Mouse (Mus musculus): ENCODE results near the gene 2310079G19Rik. TPM values are rescaled to one million over a fixed set of nuclear protein-coding genes. Genes with fewer than 3 reads are reported as not detected.

The 2310079G19Rik gene
- total RNA-seq (2014; fragmentation: Nextera tagmentation) (not detected in 2 replicates), total RNA-seq (2017) (0.27 TPM in 1 of 2 replicates, not detected in the other), polyA plus RNA-seq (2012) (not detected in 2 replicates)

DNA sequence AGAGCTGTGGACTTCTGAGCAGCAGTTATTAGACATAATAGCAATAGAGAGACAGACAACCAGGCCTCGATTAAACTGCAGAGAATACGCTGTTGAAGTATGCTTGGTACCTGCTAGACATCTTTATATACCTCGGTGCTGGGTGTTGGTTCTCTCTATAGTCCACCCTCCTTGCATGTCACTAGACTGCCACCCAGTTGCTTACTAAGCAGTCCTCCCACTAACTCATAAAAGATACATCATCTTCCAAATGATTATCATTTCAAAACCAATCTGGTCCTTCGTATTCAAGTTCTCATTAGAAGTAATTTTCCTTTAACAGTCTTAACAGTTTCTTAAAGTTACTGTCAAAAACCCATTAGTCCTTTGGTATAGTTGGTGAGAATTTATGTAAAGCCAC, at the start of gene 2310079G19Rik:
2310079G19Rik (minus strand) TSS at position 101 of the 400 bp plus-strand sequence.
- Histone ChIP-seq H3K9me3 (replicated peaks) (peaks cover 11% of the 10 kb centered on the region), H3K4me3 (ENCODE audit: low read depth, low read length) (no peak within 1 kb of the TSS), H3K4me1 (ENCODE audit: insufficient read depth, low read depth, low read length) (no peaks in the 10 kb centered on the region), H3K27me3 (ENCODE audit: insufficient read depth, low read length) (no peaks in the 10 kb centered on the region), H3K36me3 (replicated peaks) (no peaks in the 10 kb centered on the region)
- TF ChIP-seq GATA1 (IDR thresholded peaks at IDR 0.05; ENCODE audit: borderline replicate concordance, low read length) = no peak
- TF ChIP-seq TAL1 (conservative IDR thresholded peaks at IDR 0.05; ENCODE audit: low read depth, low read length) = no peak
- TF ChIP-seq POLR2AphosphoS5 (IDR thresholded peaks at IDR 0.05; ENCODE audit: insufficient replicate concordance, low read depth, low read length) = no peak
- no peak for TF ChIP-seq CTCF (IDR thresholded peaks at IDR 0.05; ENCODE audit: low read depth, low read length)
- no peak for TF ChIP-seq GATA2 (IDR thresholded peaks at IDR 0.05; ENCODE audit: borderline replicate concordance, low read depth, low read length)
- ATAC-seq (ENCODE audit: extremely low read depth, insufficient number of reproducible peaks, low FRiP score, poor library complexity, severe bottlenecking) = no peak
- no peak for DNase-seq (ENCODE audit: low spot score)

DNA sequence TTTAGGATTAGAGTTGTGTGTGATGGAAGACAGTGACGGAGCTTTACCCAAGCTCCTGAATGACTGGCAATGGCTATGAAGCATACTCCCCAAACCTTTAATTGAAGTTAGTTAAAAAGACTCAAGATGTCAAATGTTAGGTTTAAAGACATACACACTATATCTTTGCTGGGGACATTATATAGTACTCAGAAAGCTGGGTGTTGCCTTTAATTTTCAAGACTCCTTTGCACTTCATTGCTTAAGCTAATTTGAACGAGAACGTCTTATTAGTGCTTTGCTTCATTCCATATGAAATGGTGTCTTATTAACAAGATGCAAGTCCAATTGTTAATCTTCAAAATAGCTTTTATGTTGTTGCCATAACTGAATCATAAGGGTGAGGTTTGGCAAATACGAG, 44.1 kb upstream of the 2310079G19Rik start, which contains the start of gene Krtap27-1:
Krtap27-1 (minus strand) TSS at position 101 of the 400 bp plus-strand sequence.
- no peaks in the 10 kb centered on the region for H3K36me3 ChIP-seq (replicated peaks)
- no peaks in the 10 kb centered on the region; the same call in 1 of the 2 replicates for H3K9me3 ChIP-seq (replicated peaks)
- TF ChIP-seq CTCF (IDR thresholded peaks at IDR 0.05; ENCODE audit: low read depth, low read length) (no peak), GATA1 (IDR thresholded peaks at IDR 0.05; ENCODE audit: borderline replicate concordance, low read length) (no peak), GATA2 (IDR thresholded peaks at IDR 0.05; ENCODE audit: borderline replicate concordance, low read depth, low read length) (no peak), TAL1 (conservative IDR thresholded peaks at IDR 0.05; ENCODE audit: low read depth, low read length) (no peak), POLR2AphosphoS5 (IDR thresholded peaks at IDR 0.05; ENCODE audit: insufficient replicate concordance, low read depth, low read length) (no peak)
- no peaks in the 10 kb centered on the region for H3K4me1 ChIP-seq (ENCODE audit: insufficient read depth, low read depth, low read length)
- DNase-seq (ENCODE audit: low spot score) = no peak
- no peaks in the 10 kb centered on the region for H3K27me3 ChIP-seq (ENCODE audit: insufficient read depth, low read length)
- no peak for ATAC-seq (ENCODE audit: extremely low read depth, insufficient number of reproducible peaks, low FRiP score, poor library complexity, severe bottlenecking)
- H3K4me3 ChIP-seq (ENCODE audit: low read depth, low read length) = no peak within 1 kb of the TSS

DNA sequence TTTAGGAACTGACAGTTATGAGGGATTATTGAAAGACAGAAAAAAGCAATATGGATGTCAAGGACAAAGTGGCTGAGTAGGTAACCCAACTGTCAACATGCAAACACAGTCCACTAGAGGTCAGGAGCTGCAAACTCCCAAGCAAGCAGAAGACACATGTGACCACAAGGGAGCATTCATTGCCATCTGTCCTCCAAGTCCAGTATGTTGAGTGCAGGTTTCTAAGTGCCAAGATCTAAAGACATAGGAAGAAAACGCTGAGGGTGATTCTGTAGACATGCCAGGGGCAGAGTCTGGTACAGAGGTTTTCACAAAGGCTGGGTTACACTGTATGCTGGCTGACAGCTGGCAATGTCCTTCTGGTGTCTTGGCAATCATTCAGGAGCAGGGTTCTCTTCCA, 30.0 kb upstream of the 2310079G19Rik start:
- Histone ChIP-seq H3K36me3 (replicated peaks) (no peaks in the 10 kb centered on the region), H3K4me1 (ENCODE audit: insufficient read depth, low read depth, low read length) (no peaks in the 10 kb centered on the region), H3K9me3 (replicated peaks) (peaks cover 10% of the 10 kb centered on the region; the same call in 1 of the 2 replicates), H3K27me3 (ENCODE audit: insufficient read depth, low read length) (no peaks in the 10 kb centered on the region), H3K4me3 (ENCODE audit: low read depth, low read length) (no peak overlapping the region)
- ATAC-seq (ENCODE audit: extremely low read depth, insufficient number of reproducible peaks, low FRiP score, poor library complexity, severe bottlenecking) = no peak
- DNase-seq (ENCODE audit: low spot score) = no peak
- TF ChIP-seq GATA2 (IDR thresholded peaks at IDR 0.05; ENCODE audit: borderline replicate concordance, low read depth, low read length) (no peak), TAL1 (conservative IDR thresholded peaks at IDR 0.05; ENCODE audit: low read depth, low read length) (no peak), CTCF (IDR thresholded peaks at IDR 0.05; ENCODE audit: low read depth, low read length) (no peak), GATA1 (IDR thresholded peaks at IDR 0.05; ENCODE audit: borderline replicate concordance, low read length) (no peak), POLR2AphosphoS5 (IDR thresholded peaks at IDR 0.05; ENCODE audit: insufficient replicate concordance, low read depth, low read length) (no peak)

DNA sequence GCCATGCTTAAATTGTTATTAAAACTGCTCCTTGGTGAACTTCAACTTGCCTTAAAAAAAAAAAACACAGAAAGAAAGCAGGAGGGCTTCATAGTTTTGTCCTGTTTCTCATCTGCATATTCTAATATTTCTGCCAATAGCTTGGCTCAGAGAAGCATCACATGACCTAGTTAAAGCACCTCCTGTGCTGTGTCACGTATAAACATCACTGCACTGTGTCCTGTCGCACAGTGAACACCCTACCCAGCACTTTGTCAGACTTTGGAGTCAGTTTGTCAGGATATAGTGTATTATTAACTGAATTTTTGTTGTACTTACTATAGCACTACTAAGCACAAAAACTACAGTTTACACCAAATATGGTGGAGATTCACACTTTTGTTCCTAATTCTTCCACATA, 24.5 kb upstream of the 2310079G19Rik start:
- no peaks in the 10 kb centered on the region for H3K36me3 ChIP-seq (replicated peaks)
- TF ChIP-seq POLR2AphosphoS5 (IDR thresholded peaks at IDR 0.05; ENCODE audit: insufficient replicate concordance, low read depth, low read length) = no peak
- no peak for TF ChIP-seq CTCF (IDR thresholded peaks at IDR 0.05; ENCODE audit: low read depth, low read length)
- TF ChIP-seq GATA1 (IDR thresholded peaks at IDR 0.05; ENCODE audit: borderline replicate concordance, low read length) = no peak
- TF ChIP-seq TAL1 (conservative IDR thresholded peaks at IDR 0.05; ENCODE audit: low read depth, low read length) = no peak
- TF ChIP-seq GATA2 (IDR thresholded peaks at IDR 0.05; ENCODE audit: borderline replicate concordance, low read depth, low read length) = no peak
- ATAC-seq (ENCODE audit: extremely low read depth, insufficient number of reproducible peaks, low FRiP score, poor library complexity, severe bottlenecking) (no peak), DNase-seq (ENCODE audit: low spot score) (no peak)
- H3K4me1 ChIP-seq (ENCODE audit: insufficient read depth, low read depth, low read length) = no peaks in the 10 kb centered on the region
- peaks cover 18% of the 10 kb centered on the region for H3K9me3 ChIP-seq (replicated peaks)
- no peak overlapping the region for H3K4me3 ChIP-seq (ENCODE audit: low read depth, low read length)
- H3K27me3 ChIP-seq (ENCODE audit: insufficient read depth, low read length) = no peaks in the 10 kb centered on the region

DNA sequence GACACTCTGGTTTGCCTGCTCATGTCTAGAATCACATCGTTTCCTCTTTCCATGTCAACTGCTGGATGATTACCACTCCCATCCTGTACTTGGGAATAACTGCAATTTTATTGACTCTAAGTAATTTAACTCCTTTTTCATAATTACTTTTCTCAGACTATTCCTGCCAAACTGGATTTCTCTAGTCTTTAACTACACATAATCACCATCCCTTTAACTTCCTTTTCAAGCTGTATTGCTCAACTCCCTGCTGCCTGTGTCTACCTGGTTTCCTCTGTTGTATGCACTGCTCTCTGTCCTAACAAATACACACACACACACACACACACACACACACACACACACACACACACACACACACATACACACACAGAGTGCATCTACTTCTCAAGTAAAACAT, 23.6 kb upstream of the 2310079G19Rik start:
- Histone ChIP-seq H3K27me3 (ENCODE audit: insufficient read depth, low read length) (no peaks in the 10 kb centered on the region), H3K36me3 (replicated peaks) (no peaks in the 10 kb centered on the region), H3K9me3 (replicated peaks) (peaks cover 18% of the 10 kb centered on the region), H3K4me3 (ENCODE audit: low read depth, low read length) (no peak overlapping the region), H3K4me1 (ENCODE audit: insufficient read depth, low read depth, low read length) (no peaks in the 10 kb centered on the region)
- ATAC-seq (ENCODE audit: extremely low read depth, insufficient number of reproducible peaks, low FRiP score, poor library complexity, severe bottlenecking) = no peak
- TF ChIP-seq TAL1 (conservative IDR thresholded peaks at IDR 0.05; ENCODE audit: low read depth, low read length) (no peak), CTCF (IDR thresholded peaks at IDR 0.05; ENCODE audit: low read depth, low read length) (no peak), GATA2 (IDR thresholded peaks at IDR 0.05; ENCODE audit: borderline replicate concordance, low read depth, low read length) (no peak), GATA1 (IDR thresholded peaks at IDR 0.05; ENCODE audit: borderline replicate concordance, low read length) (no peak), POLR2AphosphoS5 (IDR thresholded peaks at IDR 0.05; ENCODE audit: insufficient replicate concordance, low read depth, low read length) (no peak)
- DNase-seq (ENCODE audit: low spot score) = no peak

DNA sequence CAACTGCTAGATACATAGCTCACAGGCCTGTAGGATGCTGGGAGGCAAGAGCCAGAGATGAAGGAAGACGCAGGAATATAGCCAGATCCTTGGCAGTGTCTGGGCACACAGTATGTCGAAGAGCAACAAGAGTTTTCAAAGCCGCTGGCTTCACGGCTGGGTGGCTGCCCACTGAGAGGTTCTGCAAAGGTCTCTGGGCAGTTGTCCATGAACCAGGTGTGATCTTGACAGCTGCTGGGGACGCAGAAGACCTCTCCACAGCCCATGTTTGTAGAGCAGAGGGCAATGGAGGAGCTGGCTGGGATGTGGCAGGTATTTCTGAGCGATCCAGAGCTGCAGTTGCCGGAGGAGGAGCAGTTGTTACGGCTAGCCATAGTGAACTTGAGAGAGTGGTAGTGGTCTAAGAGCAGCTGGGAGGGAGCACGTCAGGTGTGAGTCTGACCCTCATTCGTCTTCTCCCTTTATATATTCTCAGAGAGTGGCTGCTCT, 19.9 kb upstream of the 2310079G19Rik start, which contains the start of gene Krtap26-1:
Krtap26-1 (minus strand) TSS at position 439 of the 489 bp plus-strand sequence.
- H3K4me3 ChIP-seq (ENCODE audit: low read depth, low read length) = no peak within 1 kb of the TSS

More for the DNA sequence above, 19.9 kb upstream of the 2310079G19Rik start, which contains the start of gene Krtap26-1:
- Histone ChIP-seq H3K36me3 (replicated peaks) (no peaks in the 10 kb centered on the region), H3K4me1 (ENCODE audit: insufficient read depth, low read depth, low read length) (no peaks in the 10 kb centered on the region), H3K27me3 (ENCODE audit: insufficient read depth, low read length) (no peaks in the 10 kb centered on the region), H3K9me3 (replicated peaks) (peaks cover 20% of the 10 kb centered on the region)
- no peak for ATAC-seq (ENCODE audit: extremely low read depth, insufficient number of reproducible peaks, low FRiP score, poor library complexity, severe bottlenecking)
- DNase-seq (ENCODE audit: low spot score) = no peak
- no peak for TF ChIP-seq CTCF (IDR thresholded peaks at IDR 0.05; ENCODE audit: low read depth, low read length)
- TF ChIP-seq GATA2 (IDR thresholded peaks at IDR 0.05; ENCODE audit: borderline replicate concordance, low read depth, low read length) = no peak
- TF ChIP-seq POLR2AphosphoS5 (IDR thresholded peaks at IDR 0.05; ENCODE audit: insufficient replicate concordance, low read depth, low read length) = no peak
- no peak for TF ChIP-seq TAL1 (conservative IDR thresholded peaks at IDR 0.05; ENCODE audit: low read depth, low read length)
- TF ChIP-seq GATA1 (IDR thresholded peaks at IDR 0.05; ENCODE audit: borderline replicate concordance, low read length) = no peak

Data from G1E (cell line).